Mouse (Mus musculus) liver, embryonic 14.5 days (tissue): ENCODE measurements around the gene Prf1. TPM values are rescaled to one million over a fixed set of nuclear protein-coding genes. Genes with fewer than 3 reads are reported as not detected.

Source experiments
- ATAC-seq: fragments of 200-750 bp; cut with Nextera tagmentation; 2 replicates; pipeline ENCODE4 v1.8.0; 2017; ENCODE audit warnings: moderate number of reproducible peaks, mild to moderate bottlenecking, moderate library complexity; ENCODE audit not compliant: insufficient read depth
- DNase-seq, 3 experiments: peaks; one replicate each; pipeline ENCODE4 v3.0.0-alpha.2; 2012 to 2013; ENCODE audit warnings: low read depth in 3 of 3, low spot score in 3 of 3
- H3K27ac ChIP-seq: fragments of 300-500 bp; sonication (generic); 2 replicates; pipeline ENCODE4 v1.5.1; 2014; ENCODE audit warnings: moderate library complexity, mild to moderate bottlenecking, control low read depth, inconsistent platforms
- H3K27me3 ChIP-seq: fragments of 300-500 bp; sonication (generic); 2 replicates; pipeline ENCODE4 v1.6.1; 2014; ENCODE audit warnings: mild to moderate bottlenecking, low read length, moderate library complexity; ENCODE audit not compliant: control insufficient read depth, insufficient read depth
- H3K36me3 ChIP-seq: fragments of 300-500 bp; sonication (generic); replicated peaks from 2 replicates; pipeline ENCODE4 v1.6.1; 2014; ENCODE audit warnings: low read depth; ENCODE audit not compliant: control insufficient read depth, insufficient read depth
- H3K4me1 ChIP-seq, 2 experiments: fragments of 200-500 bp in 1 of 2; fragments of 300-500 bp in 1 of 2; sonication (generic) in 1 of 2; replicated peaks; 2 replicates each; pipeline ENCODE4 v1.6.1; 2012 to 2014; ENCODE audit warnings: antibody characterized with exemption in 1 of 2, inconsistent platforms in 1 of 2, low read length in 1 of 2; ENCODE audit not compliant: control insufficient read depth in 2 of 2, insufficient read depth in 2 of 2
- H3K4me2 ChIP-seq: fragments of 300-500 bp; sonication (generic); 2 replicates; pipeline ENCODE4 v1.6.1; 2014; ENCODE audit warnings: low read depth, mild to moderate bottlenecking, control low read depth, moderate library complexity
- H3K4me3 ChIP-seq, 2 experiments: fragments of 200-500 bp in 1 of 2; fragments of 300-500 bp in 1 of 2; sonication (generic) in 1 of 2; 2 replicates each; pipeline ENCODE4 v1.5.1; 2012 to 2014; ENCODE audit warnings: low read depth in 2 of 2, low read length in 2 of 2, mild to moderate bottlenecking in 2 of 2, control low read depth in 1 of 2, inconsistent platforms in 1 of 2, moderate library complexity in 1 of 2; ENCODE audit not compliant: insufficient read depth in 1 of 2
- H3K9ac ChIP-seq: fragments of 300-500 bp; sonication (generic); replicated peaks from 2 replicates; pipeline ENCODE4 v1.6.1; 2014; ENCODE audit warnings: mild to moderate bottlenecking, control low read depth, moderate library complexity
- H3K9me3 ChIP-seq: fragments of 300-500 bp; sonication (generic); 2 replicates; pipeline ENCODE4 v1.6.1; 2016; ENCODE audit warnings: low read length, mixed read lengths; ENCODE audit not compliant: control insufficient read depth
- CTCF ChIP-seq: IDR thresholded peaks from 2 replicates; pipeline ENCODE4 v1.5.1; 2016; ENCODE audit warnings: antibody characterized with exemption, low read depth, control low read depth
- EP300 ChIP-seq: IDR thresholded peaks from 2 replicates; pipeline ENCODE4 v1.6.1; 2016; ENCODE audit warnings: antibody characterized with exemption, low read depth
- WGBS: fragments of 180-500 bp; shearing (Covaris S2); extraction: QIAGEN DNeasy Blood & Tissue Kit; methylation state at CpG from one replicate; pipeline ENCODE4 v1.1.7; 2014; ENCODE audit not compliant: insufficient replicate concordance; 5-methylcytosine and 5-hydroxymethylcytosine counted together
- polyA plus RNA-seq, 2 experiments: library from polyadenylated mRNA; depleted of rRNA in 1 of 2; stranded (reverse) in 1 of 2; unstranded in 1 of 2; fragments of >200 nt; fragmentation: Nextera tagmentation in 1 of 2; extraction: Ambion mirVana in 1 of 2; gene quantifications; 2 replicates each; pipeline versions ENCODE4 v1.2.1 to v1.2.3; 2012 to 2014

Prf1 gene
- polyA plus RNA-seq, 2 experiments, result 0.02 TPM; not detected in 1

- H3K9me3 ChIP-seq, result no peaks in the 10 kb centered on the region
- no peak overlapping the region for H3K9ac ChIP-seq
- H3K4me3 ChIP-seq, result no peak overlapping the region
- peaks cover 0 to 2% of the 10 kb centered on the region in 2 experiments; a peak in 1 of 4 replicates for H3K4me1 ChIP-seq
- ATAC-seq (no peak), DNase-seq (no peak)
- H3K27ac ChIP-seq, result no peak overlapping the region
- WGBS, result 72% methylated on average over 11 of the region's 11 CpGs
- no peak for TF ChIP-seq EP300
- no peak for TF ChIP-seq CTCF
- H3K36me3 ChIP-seq, result no peaks in the 10 kb centered on the region
- H3K4me2 ChIP-seq, result no peak overlapping the region
- H3K27me3 ChIP-seq, result no peaks in the 10 kb centered on the region
Observed at GRCm38 (mm10) chr10:61285271-61285670, 12.4 kb upstream of the Prf1 start.

DNA sequence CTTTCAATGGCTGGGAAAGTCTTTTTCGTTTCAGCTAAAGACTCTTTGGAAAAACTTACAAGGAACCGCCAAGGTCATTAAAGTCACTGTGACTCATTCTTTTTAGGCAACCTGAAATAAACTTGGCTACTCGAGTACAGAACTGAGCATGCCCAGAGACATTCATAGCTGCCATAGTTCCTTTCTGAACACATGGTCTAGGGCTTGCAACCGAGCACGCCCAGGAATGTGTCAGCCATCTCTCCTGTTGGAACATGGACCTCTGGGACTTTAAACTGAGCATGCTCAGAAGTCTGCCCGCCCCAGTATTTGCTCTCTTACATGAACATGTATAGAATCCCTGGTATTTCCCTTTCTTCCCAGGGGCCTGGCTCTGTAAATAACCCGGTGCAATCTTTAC, 11.4 kb upstream of the Prf1 start:
- H3K4me2 ChIP-seq, result no peak overlapping the region
- TF ChIP-seq EP300 (no peak), CTCF (no peak)
- peaks cover 0 to 2% of the 10 kb centered on the region in 2 experiments; a peak in 1 of 4 replicates for H3K4me1 ChIP-seq
- DNase-seq (no peak), ATAC-seq (no peak)
- H3K27me3 ChIP-seq, result no peaks in the 10 kb centered on the region
- no peaks in the 10 kb centered on the region for H3K36me3 ChIP-seq
- H3K27ac ChIP-seq, result no peak overlapping the region
- H3K9me3 ChIP-seq, result no peaks in the 10 kb centered on the region
- no peak overlapping the region for H3K9ac ChIP-seq
- 49% methylated on average over 7 of the region's 7 CpGs for WGBS
- H3K4me3 ChIP-seq, result no peak overlapping the region

GRCm38 (mm10) chr10:61290016-61290415, 7.6 kb upstream of the Prf1 start:
- Histone ChIP-seq H3K4me3 (no peak overlapping the region), H3K9ac (no peak overlapping the region), H3K4me2 (no peak overlapping the region), H3K27me3 (no peaks in the 10 kb centered on the region), H3K9me3 (no peaks in the 10 kb centered on the region), H3K36me3 (no peaks in the 10 kb centered on the region), H3K27ac (no peak overlapping the region), H3K4me1 (peaks cover 0 to 2% of the 10 kb centered on the region in 2 experiments; a peak in 1 of 4 replicates)
- DNase-seq (no peak), ATAC-seq (no peak)
- 53% methylated on average over 2 of the region's 2 CpGs for WGBS
- no peak for TF ChIP-seq EP300
- no peak for TF ChIP-seq CTCF

GRCm38 (mm10) chr10:61290479-61290878, 7.2 kb upstream of the Prf1 start:
- Histone ChIP-seq H3K36me3 (no peaks in the 10 kb centered on the region), H3K4me1 (peaks cover 0 to 2% of the 10 kb centered on the region in 2 experiments; a peak in 1 of 4 replicates), H3K9ac (no peak overlapping the region), H3K27me3 (no peaks in the 10 kb centered on the region), H3K27ac (no peak overlapping the region), H3K9me3 (no peaks in the 10 kb centered on the region), H3K4me3 (no peak overlapping the region), H3K4me2 (no peak overlapping the region)
- ATAC-seq (no peak), DNase-seq (no peak)
- TF ChIP-seq EP300, result no peak
- no peak for TF ChIP-seq CTCF
- 24% methylated on average over 2 of the region's 2 CpGs for WGBS

DNA sequence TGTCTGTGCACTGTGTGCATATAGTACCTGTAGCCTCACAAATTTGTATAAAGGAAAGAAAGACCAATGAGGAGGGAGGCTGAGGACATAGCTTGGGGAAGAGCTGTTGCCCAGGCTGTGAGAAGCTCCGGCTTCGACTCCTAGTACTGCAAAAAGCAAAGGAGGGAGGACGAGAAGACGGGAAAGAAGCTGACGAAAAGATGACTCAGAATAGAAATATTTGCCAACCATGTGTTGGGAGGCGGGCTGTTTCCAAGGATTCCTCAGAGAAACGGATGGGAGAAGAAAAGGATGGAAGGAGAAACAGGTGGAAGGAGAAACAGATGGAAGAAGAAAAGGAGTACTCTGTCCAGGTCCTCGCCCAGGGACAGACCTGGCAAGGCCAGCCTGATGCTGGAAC, 3.4 kb upstream of the Prf1 start:
- ATAC-seq, result no peak
- H3K36me3 ChIP-seq, result no peaks in the 10 kb centered on the region
- H3K4me1 ChIP-seq, result no peaks in the 10 kb centered on the region

More for the DNA sequence above, 3.4 kb upstream of the Prf1 start:
- Histone ChIP-seq H3K27me3 (no peaks in the 10 kb centered on the region), H3K9ac (no peak overlapping the region), H3K4me2 (no peak overlapping the region), H3K4me3 (no peak overlapping the region), H3K9me3 (no peaks in the 10 kb centered on the region), H3K27ac (no peak overlapping the region)
- TF ChIP-seq EP300 (no peak), CTCF (no peak)
- 54% methylated on average over 8 of the region's 8 CpGs for WGBS
- no peak for DNase-seq
